Mouse (Mus musculus): ENCODE results near the gene Serpina1e. TPM values are rescaled to one million over a fixed set of nuclear protein-coding genes. Genes with fewer than 3 reads are reported as not detected.

Serpina1e gene
- polyA plus RNA-seq (2015; fragmentation: Nextera tagmentation; extraction: Ambion mirVana) = 0.45 TPM in 1 of 2 replicates, not detected in the other

GRCm38 (mm10) chr12:103958798-103959197 lies at the start of gene Serpina1e:
Gene Serpina1e (minus strand): TSS chr12:103958975.
- no peaks in the 10 kb centered on the region for H3K36me3 ChIP-seq
- no peaks in the 10 kb centered on the region for H3K27me3 ChIP-seq
- H3K9ac ChIP-seq = no peak within 1 kb of the TSS
- no peak within 1 kb of the TSS for H3K4me3 ChIP-seq
- 75% methylated on average over 3 of the region's 3 CpGs for WGBS
- no peak within 1 kb of the TSS for H3K27ac ChIP-seq
- H3K4me2 ChIP-seq (replicated peaks) = no peak within 1 kb of the TSS
- no peak for ATAC-seq (ENCODE audit: low FRiP score, low read depth)
- H3K4me1 ChIP-seq = no peaks in the 10 kb centered on the region
- H3K9me3 ChIP-seq = no peaks in the 10 kb centered on the region

- no peaks in the 10 kb centered on the region for H3K9me3 ChIP-seq
- 82% methylated on average over 5 of the region's 5 CpGs for WGBS
- no peaks in the 10 kb centered on the region for H3K27me3 ChIP-seq
- H3K4me2 ChIP-seq (replicated peaks) = no peak overlapping the region
- ATAC-seq (ENCODE audit: low FRiP score, low read depth) = no peak
- no peak overlapping the region for H3K27ac ChIP-seq
- H3K9ac ChIP-seq = no peak overlapping the region
- H3K4me3 ChIP-seq = no peak overlapping the region
- no peaks in the 10 kb centered on the region for H3K4me1 ChIP-seq
- no peaks in the 10 kb centered on the region for H3K36me3 ChIP-seq
Measured at GRCm38 (mm10) chr12:104004689-104005088, 45.9 kb upstream of the Serpina1e start.

- Histone ChIP-seq H3K4me1 (no peaks in the 10 kb centered on the region), H3K4me3 (no peak overlapping the region), H3K27me3 (no peaks in the 10 kb centered on the region), H3K36me3 (no peaks in the 10 kb centered on the region), H3K4me2 (replicated peaks) (no peak overlapping the region), H3K27ac (no peak overlapping the region), H3K9ac (no peak overlapping the region), H3K9me3 (no peaks in the 10 kb centered on the region)
- no peak for ATAC-seq (ENCODE audit: low FRiP score, low read depth)
- WGBS = 72% methylated on average over 4 of the region's 4 CpGs
Measured at GRCm38 (mm10) chr12:104003238-104003612, 44.5 kb upstream of the Serpina1e start.

- ATAC-seq (ENCODE audit: low FRiP score, low read depth) = no peak
- H3K9ac ChIP-seq = no peak overlapping the region
- no peak overlapping the region for H3K27ac ChIP-seq
- no peak overlapping the region for H3K4me3 ChIP-seq
- H3K27me3 ChIP-seq = no peaks in the 10 kb centered on the region
- H3K36me3 ChIP-seq = no peaks in the 10 kb centered on the region
- WGBS = 73% methylated on average over 10 of the region's 10 CpGs
- no peak overlapping the region for H3K4me2 ChIP-seq (replicated peaks)
- no peaks in the 10 kb centered on the region for H3K4me1 ChIP-seq
- no peaks in the 10 kb centered on the region for H3K9me3 ChIP-seq
Measured at GRCm38 (mm10) chr12:104002569-104003237, 43.9 kb upstream of the Serpina1e start.

DNA sequence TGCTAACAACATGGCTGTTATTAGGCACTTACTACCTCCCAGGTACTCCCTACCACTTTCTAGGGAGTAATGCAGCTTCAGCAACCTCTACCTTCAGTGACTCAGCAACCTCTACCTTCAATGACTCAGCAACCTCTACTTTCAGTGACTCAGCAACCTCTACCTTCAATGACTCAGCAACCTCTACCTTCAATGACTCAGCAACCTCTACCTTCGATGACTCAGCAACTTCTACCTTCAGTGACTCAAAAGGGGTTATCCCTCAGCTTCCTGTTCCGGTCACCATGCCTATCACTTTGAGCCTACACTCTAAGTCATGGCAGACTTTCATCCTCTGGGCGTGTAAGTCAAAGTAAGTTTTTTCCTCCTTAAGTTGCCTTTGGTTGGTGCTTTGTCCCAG lies 41.8 kb upstream of the Serpina1e start:
- Histone ChIP-seq H3K9me3 (no peaks in the 10 kb centered on the region), H3K36me3 (no peaks in the 10 kb centered on the region), H3K9ac (no peak overlapping the region), H3K4me3 (no peak overlapping the region), H3K4me1 (no peaks in the 10 kb centered on the region), H3K27ac (no peak overlapping the region), H3K27me3 (no peaks in the 10 kb centered on the region), H3K4me2 (replicated peaks) (no peak overlapping the region)
- 88% methylated on average over 3 of the region's 3 CpGs for WGBS
- no peak for ATAC-seq (ENCODE audit: low FRiP score, low read depth)

- H3K4me1 ChIP-seq = no peaks in the 10 kb centered on the region
- H3K4me3 ChIP-seq = no peak overlapping the region
- ATAC-seq (ENCODE audit: low FRiP score, low read depth) = no peak
- no peaks in the 10 kb centered on the region for H3K36me3 ChIP-seq
- WGBS = 89% methylated on average over 8 of the region's 8 CpGs
- H3K9me3 ChIP-seq = no peaks in the 10 kb centered on the region
- H3K4me2 ChIP-seq (replicated peaks) = no peak overlapping the region
- H3K27ac ChIP-seq = no peak overlapping the region
- no peak overlapping the region for H3K9ac ChIP-seq
- H3K27me3 ChIP-seq = no peaks in the 10 kb centered on the region
Measured at GRCm38 (mm10) chr12:103999611-104000010, 40.8 kb upstream of the Serpina1e start.

DNA sequence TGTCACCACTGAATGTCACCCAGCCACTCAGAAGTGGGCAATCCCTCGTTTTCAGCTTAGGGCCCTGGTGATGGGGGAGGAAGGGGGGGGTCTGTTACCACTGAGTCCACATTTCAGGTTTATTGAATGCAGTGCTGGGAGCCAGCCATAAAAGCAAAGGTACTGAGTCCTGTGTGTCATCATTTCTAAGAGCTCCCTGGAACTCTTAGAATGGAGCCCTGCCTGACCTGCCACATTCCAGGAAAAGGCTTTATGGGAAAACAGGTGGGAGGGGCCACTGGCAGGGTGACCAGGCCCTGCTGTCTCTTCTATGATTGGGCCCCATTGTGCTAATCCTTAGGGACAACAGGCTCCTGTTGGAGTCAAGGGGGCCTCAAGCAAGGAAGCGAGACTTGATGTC lies 37.7 kb upstream of the Serpina1e start:
- no peak for ATAC-seq (ENCODE audit: low FRiP score, low read depth)
- H3K4me1 ChIP-seq = no peaks in the 10 kb centered on the region
- H3K27me3 ChIP-seq = no peaks in the 10 kb centered on the region
- no peaks in the 10 kb centered on the region for H3K9me3 ChIP-seq
- no peak overlapping the region for H3K27ac ChIP-seq
- no peak overlapping the region for H3K4me2 ChIP-seq (replicated peaks)
- no peak overlapping the region for H3K4me3 ChIP-seq
- 44% methylated on average over 2 of the region's 2 CpGs for WGBS
- no peaks in the 10 kb centered on the region for H3K36me3 ChIP-seq
- no peak overlapping the region for H3K9ac ChIP-seq

GRCm38 (mm10) chr12:103995292-103996072 lies 36.7 kb upstream of the Serpina1e start:
- ATAC-seq (ENCODE audit: low FRiP score, low read depth) = no peak
- no peaks in the 10 kb centered on the region for H3K36me3 ChIP-seq
- H3K4me2 ChIP-seq (replicated peaks) = no peak overlapping the region
- H3K4me1 ChIP-seq = no peaks in the 10 kb centered on the region
- 40% methylated on average over 5 of the region's 5 CpGs for WGBS
- H3K4me3 ChIP-seq = no peak overlapping the region
- H3K9ac ChIP-seq = no peak overlapping the region
- H3K9me3 ChIP-seq = no peaks in the 10 kb centered on the region
- H3K27me3 ChIP-seq = no peaks in the 10 kb centered on the region
- H3K27ac ChIP-seq = no peak overlapping the region

GRCm38 (mm10) chr12:103992945-103993344 lies 34.2 kb upstream of the Serpina1e start:
- Histone ChIP-seq H3K9me3 (no peaks in the 10 kb centered on the region), H3K36me3 (no peaks in the 10 kb centered on the region), H3K27me3 (no peaks in the 10 kb centered on the region), H3K27ac (no peak overlapping the region), H3K9ac (no peak overlapping the region), H3K4me2 (replicated peaks) (no peak overlapping the region), H3K4me3 (no peak overlapping the region), H3K4me1 (no peaks in the 10 kb centered on the region)
- no peak for ATAC-seq (ENCODE audit: low FRiP score, low read depth)
- WGBS = 75% methylated on average over 7 of the region's 7 CpGs

GRCm38 (mm10) chr12:103989857-103990256 lies 31.1 kb upstream of the Serpina1e start, which contains the start of gene Serpina11:
Gene Serpina11 (minus strand): TSS chr12:103989957.
- no peak for ATAC-seq (ENCODE audit: low FRiP score, low read depth)
- Histone ChIP-seq H3K36me3 (no peaks in the 10 kb centered on the region), H3K4me2 (replicated peaks) (no peak within 1 kb of the TSS), H3K27me3 (0 out of 2 replicates have a peak, but pooled peaks cover 3% of the 10 kb centered on the region), H3K9me3 (no peaks in the 10 kb centered on the region), H3K4me3 (no peak within 1 kb of the TSS), H3K4me1 (no peaks in the 10 kb centered on the region), H3K9ac (no peak within 1 kb of the TSS), H3K27ac (no peak within 1 kb of the TSS)
- 91% methylated on average over 6 of the region's 6 CpGs for WGBS

DNA sequence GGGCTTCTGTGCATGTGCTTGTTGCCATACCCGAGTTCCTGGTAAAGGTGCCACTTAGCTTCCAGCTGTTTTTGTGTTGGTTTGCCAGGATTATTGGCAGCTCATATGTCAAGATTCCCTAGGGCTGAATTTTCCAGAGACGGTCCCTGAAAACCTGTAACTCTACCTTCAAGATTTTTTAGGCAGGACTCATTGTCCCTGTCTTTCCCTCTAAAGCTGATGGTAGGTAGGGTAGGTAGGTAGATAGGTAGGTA lies 30.7 kb upstream of the Serpina1e start:
- Histone ChIP-seq H3K27me3 (0 out of 2 replicates have a peak, but pooled peaks cover 3% of the 10 kb centered on the region), H3K4me1 (no peaks in the 10 kb centered on the region), H3K9ac (no peak overlapping the region), H3K4me2 (replicated peaks) (no peak overlapping the region), H3K9me3 (no peaks in the 10 kb centered on the region), H3K4me3 (no peak overlapping the region), H3K36me3 (no peaks in the 10 kb centered on the region), H3K27ac (no peak overlapping the region)
- ATAC-seq (ENCODE audit: low FRiP score, low read depth) = no peak
- WGBS = 48% methylated on average over 2 of the region's 2 CpGs

DNA sequence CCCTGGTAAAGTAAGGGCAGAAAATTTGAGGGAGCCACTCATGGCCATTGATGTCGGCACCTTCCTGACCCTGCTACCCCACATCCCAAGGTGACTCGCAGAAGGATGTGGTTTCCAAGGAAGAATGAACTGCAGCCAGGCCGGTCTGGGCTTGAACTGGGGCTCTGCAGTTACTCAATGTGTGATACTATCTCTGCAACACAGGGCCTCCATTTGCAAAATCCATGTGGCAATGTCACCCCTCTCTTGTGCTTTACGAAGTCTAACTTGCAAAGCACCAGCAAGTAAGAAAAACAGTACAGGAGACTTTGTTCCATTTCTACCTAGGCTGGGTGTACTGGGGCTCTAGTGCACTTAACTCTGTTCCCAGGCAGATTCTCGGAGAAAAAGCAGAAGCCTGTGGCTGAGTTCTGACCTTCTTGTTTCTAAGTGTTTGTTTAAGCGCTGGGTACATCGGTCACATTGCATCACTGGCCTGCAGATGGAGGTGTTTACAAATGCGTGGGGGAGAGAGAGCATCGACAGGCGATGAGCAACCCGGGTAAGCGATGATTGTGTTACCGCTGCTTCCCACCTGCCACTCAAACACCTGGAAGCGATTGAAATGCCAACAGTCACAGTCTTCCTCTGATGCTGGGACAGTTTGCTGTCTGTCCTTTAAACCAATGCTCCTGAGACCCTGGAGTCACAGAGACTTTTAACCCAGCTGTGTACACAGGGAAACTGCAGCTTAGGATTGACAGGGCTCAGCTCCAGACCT lies 30.2 kb upstream of the Serpina1e start:
- Histone ChIP-seq H3K36me3 (no peaks in the 10 kb centered on the region), H3K4me1 (no peaks in the 10 kb centered on the region), H3K4me2 (replicated peaks) (no peak overlapping the region), H3K27ac (no peak overlapping the region), H3K4me3 (no peak overlapping the region), H3K9me3 (no peaks in the 10 kb centered on the region), H3K9ac (no peak overlapping the region), H3K27me3 (0 out of 2 replicates have a peak, but pooled peaks cover 3% of the 10 kb centered on the region)
- ATAC-seq (ENCODE audit: low FRiP score, low read depth) = no peak
- 56% methylated on average over 14 of the region's 14 CpGs for WGBS
